Mouse (Mus musculus) myocyte (in vitro differentiated cells): ENCODE measurements at regions not wholly inside any gene's neighbourhood (a gene's known extent, or its start where the extent isn't known, plus 50 kb on each side); places are given as distances from the start of the nearest gene placed in this dataset.

Experiments
- CEBPB ChIP-seq: IDR thresholded peaks from 2 replicates; pipeline ENCODE4 v1.6.1; 2011; ENCODE audit warnings: mild to moderate bottlenecking, moderate library complexity; ENCODE audit not compliant: poor library complexity, insufficient read depth, severe bottlenecking
- E2F4 ChIP-seq: IDR thresholded peaks from one replicate; pipeline ENCODE4 v1.6.1; 2011; ENCODE audit warnings: mild to moderate bottlenecking, control low read depth, moderate library complexity; ENCODE audit not compliant: insufficient read depth
- MAX ChIP-seq: IDR thresholded peaks from one replicate; pipeline ENCODE4 v1.6.1; 2011; ENCODE audit warnings: low read depth, mild to moderate bottlenecking, control low read depth
- MYOD1 ChIP-seq, 3 experiments: IDR thresholded peaks; one replicate each; pipeline ENCODE4 v1.6.1; 2011; ENCODE audit warnings: control low read depth in 2 of 3, low read depth in 2 of 3, mild to moderate bottlenecking in 2 of 3, moderate library complexity in 1 of 3; ENCODE audit not compliant: insufficient read length in 2 of 3, control insufficient read depth in 1 of 3
- POLR2A ChIP-seq: IDR thresholded peaks from one replicate; pipeline ENCODE4 v1.6.1; 2011; ENCODE audit warnings: low read depth, mild to moderate bottlenecking, control low read depth, moderate library complexity; ENCODE audit not compliant: insufficient read length
- POLR2AphosphoS2 ChIP-seq: IDR thresholded peaks from one replicate; pipeline ENCODE4 v1.6.1; 2011; ENCODE audit warnings: low read depth, control low read depth; ENCODE audit not compliant: insufficient read length
- REST ChIP-seq: IDR thresholded peaks from one replicate; pipeline ENCODE4 v1.6.1; 2011; ENCODE audit warnings: mild to moderate bottlenecking, control low read depth, moderate library complexity; ENCODE audit not compliant: insufficient read depth, insufficient read length
- SRF ChIP-seq: IDR thresholded peaks from one replicate; pipeline ENCODE4 v1.6.1; 2011; ENCODE audit warnings: low read depth; ENCODE audit not compliant: control insufficient read depth, insufficient read length
- TCF12 ChIP-seq: IDR thresholded peaks from one replicate; pipeline ENCODE4 v1.6.1; 2011; ENCODE audit warnings: mild to moderate bottlenecking, control low read depth; ENCODE audit not compliant: poor library complexity, insufficient read depth, severe bottlenecking
- TCF3 ChIP-seq: IDR thresholded peaks from one replicate; pipeline ENCODE4 v1.6.1; 2011; ENCODE audit warnings: low read depth, control low read depth; ENCODE audit not compliant: insufficient read length
- USF1 ChIP-seq: IDR thresholded peaks from one replicate; pipeline ENCODE4 v1.6.1; 2011; ENCODE audit warnings: low read depth, mild to moderate bottlenecking, control low read depth, moderate library complexity

DNA sequence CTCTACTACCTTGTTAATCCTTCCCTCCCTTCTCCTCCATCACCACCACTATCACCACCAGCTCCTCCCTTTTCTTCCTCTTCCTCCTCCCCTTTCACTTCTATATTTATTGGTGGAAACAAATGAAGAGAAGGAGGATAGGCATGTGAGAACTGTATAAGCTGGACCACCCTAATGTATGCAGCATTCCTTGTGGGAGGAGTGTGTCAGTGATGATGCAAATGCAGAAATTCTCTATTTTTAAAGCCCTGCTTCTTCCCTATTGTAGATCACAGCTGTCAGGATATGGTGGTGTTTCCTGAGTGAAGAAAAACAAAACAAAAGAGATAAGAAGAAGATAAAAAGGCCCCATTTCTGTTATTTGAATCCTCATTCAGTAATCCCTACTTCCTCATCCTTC, 112.8 kb downstream of the Plppr4 start:
- TF ChIP-seq MYOD1 (IDR thresholded peaks at IDR 0.05; ENCODE audit: control insufficient read depth in 1 of 3, insufficient read length in 2 of 3, low read depth in 2 of 3) (no peak), REST (no peak), POLR2A (no peak), TCF12 (no peak), USF1 (no peak), POLR2AphosphoS2 (no peak), E2F4 (no peak), CEBPB (no peak), SRF (no peak), MAX (no peak), TCF3 (no peak)
